Mouse (Mus musculus): ENCODE data around the gene Cfap97. TPM values are rescaled to one million over a fixed set of nuclear protein-coding genes. Genes with fewer than 3 reads are reported as not detected.
"Not testable (repeated sequence)": the region's sequence is repeated elsewhere in the genome, so short reads cannot be mapped to it uniquely, and the experiment has no call there.

The Cfap97 gene
- polyA plus RNA-seq (2014; fragmentation: Nextera tagmentation; extraction: Ambion mirVana) = 28.8 and 30.9 TPM in 2 replicates

- H3K27ac ChIP-seq (ENCODE audit: low read depth, low read length) = no peak within 1 kb of the TSS
Measured at GRCm38 (mm10) chr8:46151202-46152062, at the start of gene Cfap97. Cfap97 (plus strand) TSS chr8:46151771.

GRCm38 (mm10) chr8:46103434-46103833 is 48.1 kb upstream of the Cfap97 start:
- H3K9me3 ChIP-seq (ENCODE audit: control insufficient read depth, low read length) = peaks cover 6% of the 10 kb centered on the region; the same call in 1 of the 2 replicates
- H3K36me3 ChIP-seq (ENCODE audit: control insufficient read depth, insufficient read depth, low read length) = peaks cover 7% of the 10 kb centered on the region; the same call in 1 of the 2 replicates
- H3K4me3 ChIP-seq (ENCODE audit: low read length) = no peak overlapping the region
- no peaks in the 10 kb centered on the region for H3K4me1 ChIP-seq (ENCODE audit: control insufficient read depth, insufficient read depth, low read length)
- H3K9ac ChIP-seq (ENCODE audit: low read depth, low read length) = no peak overlapping the region
- H3K27ac ChIP-seq (ENCODE audit: low read depth, low read length) = no peak overlapping the region
- ATAC-seq (ENCODE audit: low FRiP score, low TSS enrichment) = no peak
- 95% methylated on average over 11 of the region's 11 CpGs for WGBS
- no peak overlapping the region for H3K4me2 ChIP-seq (replicated peaks; ENCODE audit: low read depth, low read length)
- H3K27me3 ChIP-seq (ENCODE audit: control insufficient read depth, insufficient read depth, low read length) = no peaks in the 10 kb centered on the region

More at GRCm38 (mm10) chr8:46151202-46152062, at the start of gene Cfap97:
- ATAC-seq (ENCODE audit: low FRiP score, low TSS enrichment) = peak; percentile 82
- Histone ChIP-seq H3K9ac (ENCODE audit: low read depth, low read length) (peak within 1 kb of the TSS; percentile 84), H3K36me3 (ENCODE audit: control insufficient read depth, insufficient read depth, low read length) (no peaks in the 10 kb centered on the region), H3K9me3 (ENCODE audit: control insufficient read depth, low read length) (no peaks in the 10 kb centered on the region), H3K27me3 (ENCODE audit: control insufficient read depth, insufficient read depth, low read length) (peaks cover 13% of the 10 kb centered on the region; the same call in 1 of the 2 replicates), H3K4me1 (ENCODE audit: control insufficient read depth, insufficient read depth, low read length) (peaks cover 4% of the 10 kb centered on the region; the same call in 1 of the 2 replicates), H3K4me2 (replicated peaks; ENCODE audit: low read depth, low read length) (peak within 1 kb of the TSS; percentile 92), H3K4me3 (ENCODE audit: low read length) (peak within 1 kb of the TSS; percentile 73)
- WGBS = under 1% methylated on average over 72 of the region's 75 CpGs

DNA sequence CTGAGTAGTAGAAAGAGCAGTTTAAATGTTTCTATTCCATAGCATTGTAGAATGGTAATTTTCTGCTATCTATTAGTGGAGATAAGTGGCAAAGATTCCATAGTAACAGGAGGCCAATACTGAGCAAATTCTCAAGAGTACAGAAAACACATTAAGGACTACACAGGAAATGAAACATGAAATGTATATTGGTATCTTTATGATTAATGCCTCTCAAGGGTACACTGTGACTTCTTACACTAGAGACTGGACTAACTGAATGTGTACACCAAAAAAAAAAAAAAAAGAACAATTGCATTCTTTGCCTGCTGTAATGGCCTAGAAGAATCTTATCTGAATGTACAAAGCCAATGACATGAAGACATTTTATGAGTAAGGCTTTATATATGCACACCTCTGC is 43.9 kb upstream of the Cfap97 start:
- no peaks in the 10 kb centered on the region for H3K27me3 ChIP-seq (ENCODE audit: control insufficient read depth, insufficient read depth, low read length)
- H3K4me1 ChIP-seq (ENCODE audit: control insufficient read depth, insufficient read depth, low read length) = no peaks in the 10 kb centered on the region
- no peak overlapping the region for H3K27ac ChIP-seq (ENCODE audit: low read depth, low read length)
- no peaks in the 10 kb centered on the region for H3K9me3 ChIP-seq (ENCODE audit: control insufficient read depth, low read length)
- 0 out of 2 replicates have a peak, but pooled peaks cover 3% of the 10 kb centered on the region for H3K36me3 ChIP-seq (ENCODE audit: control insufficient read depth, insufficient read depth, low read length)
- no peak overlapping the region for H3K4me3 ChIP-seq (ENCODE audit: low read length)
- no peak overlapping the region for H3K9ac ChIP-seq (ENCODE audit: low read depth, low read length)
- H3K4me2 ChIP-seq (replicated peaks; ENCODE audit: low read depth, low read length) = no peak overlapping the region
- no peak for ATAC-seq (ENCODE audit: low FRiP score, low TSS enrichment)

GRCm38 (mm10) chr8:46113421-46114170 is 38.0 kb upstream of the Cfap97 start:
- not testable (repeated sequence) for H3K36me3 ChIP-seq (ENCODE audit: control insufficient read depth, insufficient read depth, low read length); H3K27ac ChIP-seq (ENCODE audit: low read depth, low read length); H3K27me3 ChIP-seq (ENCODE audit: control insufficient read depth, insufficient read depth, low read length); H3K4me1 ChIP-seq (ENCODE audit: control insufficient read depth, insufficient read depth, low read length); H3K9ac ChIP-seq (ENCODE audit: low read depth, low read length); H3K9me3 ChIP-seq (ENCODE audit: control insufficient read depth, low read length); H3K4me2 ChIP-seq (replicated peaks; ENCODE audit: low read depth, low read length); H3K4me3 ChIP-seq (ENCODE audit: low read length); ATAC-seq (ENCODE audit: low FRiP score, low TSS enrichment)

DNA sequence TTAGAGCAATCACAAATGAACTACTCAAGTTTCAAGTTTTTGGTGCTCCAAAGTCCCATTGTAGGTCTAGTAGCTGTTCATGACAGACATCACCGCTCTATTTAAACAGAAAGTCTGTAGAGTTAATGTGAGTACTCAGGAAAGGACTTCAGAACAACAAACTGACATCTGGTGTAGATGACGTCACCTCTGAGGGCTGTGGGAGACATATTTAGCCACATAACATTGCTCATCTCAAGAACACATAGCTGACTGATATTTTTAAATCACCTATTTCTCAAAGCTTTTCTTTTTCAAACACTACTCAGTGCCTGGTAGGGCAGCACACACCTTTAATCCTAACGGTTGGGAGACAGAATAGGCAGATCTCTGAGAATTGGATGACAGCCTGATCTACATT is 34.4 kb upstream of the Cfap97 start:
- H3K9ac ChIP-seq (ENCODE audit: low read depth, low read length) = no peak overlapping the region
- no peak overlapping the region for H3K4me3 ChIP-seq (ENCODE audit: low read length)
- no peaks in the 10 kb centered on the region for H3K4me1 ChIP-seq (ENCODE audit: control insufficient read depth, insufficient read depth, low read length)
- ATAC-seq (ENCODE audit: low FRiP score, low TSS enrichment) = no peak
- H3K27me3 ChIP-seq (ENCODE audit: control insufficient read depth, insufficient read depth, low read length) = no peaks in the 10 kb centered on the region
- peaks cover 4% of the 10 kb centered on the region; the same call in 1 of the 2 replicates for H3K36me3 ChIP-seq (ENCODE audit: control insufficient read depth, insufficient read depth, low read length)
- 83% methylated on average over 3 of the region's 3 CpGs for WGBS
- no peak overlapping the region for H3K4me2 ChIP-seq (replicated peaks; ENCODE audit: low read depth, low read length)
- H3K9me3 ChIP-seq (ENCODE audit: control insufficient read depth, low read length) = no peaks in the 10 kb centered on the region
- H3K27ac ChIP-seq (ENCODE audit: low read depth, low read length) = no peak overlapping the region

DNA sequence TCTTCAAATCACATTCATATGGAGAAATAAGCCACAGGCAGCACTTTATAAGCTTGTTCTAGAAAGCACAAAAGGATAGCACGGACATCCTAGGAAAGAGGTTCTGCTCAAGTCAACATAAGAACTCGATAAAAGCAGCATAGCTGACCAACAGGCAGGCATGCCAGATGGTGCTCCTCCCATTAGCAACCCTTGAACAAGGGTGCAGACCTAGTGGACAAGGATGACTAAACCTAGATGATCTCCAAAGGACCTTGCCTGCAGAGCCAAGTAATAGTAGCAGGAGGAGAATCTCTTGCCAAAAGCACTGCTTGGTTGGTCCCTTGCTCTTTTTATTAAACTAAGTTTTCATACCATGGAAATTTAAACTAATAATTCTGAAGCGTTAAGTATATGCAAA is 32.4 kb upstream of the Cfap97 start:
- H3K27me3 ChIP-seq (ENCODE audit: control insufficient read depth, insufficient read depth, low read length) = no peaks in the 10 kb centered on the region
- no peak overlapping the region for H3K4me2 ChIP-seq (replicated peaks; ENCODE audit: low read depth, low read length)
- no peak for ATAC-seq (ENCODE audit: low FRiP score, low TSS enrichment)
- no peaks in the 10 kb centered on the region for H3K4me1 ChIP-seq (ENCODE audit: control insufficient read depth, insufficient read depth, low read length)
- no peak overlapping the region for H3K4me3 ChIP-seq (ENCODE audit: low read length)
- H3K27ac ChIP-seq (ENCODE audit: low read depth, low read length) = no peak overlapping the region
- WGBS = 98% methylated on average over 3 of the region's 3 CpGs
- H3K9me3 ChIP-seq (ENCODE audit: control insufficient read depth, low read length) = no peaks in the 10 kb centered on the region
- H3K9ac ChIP-seq (ENCODE audit: low read depth, low read length) = no peak overlapping the region
- H3K36me3 ChIP-seq (ENCODE audit: control insufficient read depth, insufficient read depth, low read length) = peaks cover 4% of the 10 kb centered on the region; the same call in 1 of the 2 replicates

DNA sequence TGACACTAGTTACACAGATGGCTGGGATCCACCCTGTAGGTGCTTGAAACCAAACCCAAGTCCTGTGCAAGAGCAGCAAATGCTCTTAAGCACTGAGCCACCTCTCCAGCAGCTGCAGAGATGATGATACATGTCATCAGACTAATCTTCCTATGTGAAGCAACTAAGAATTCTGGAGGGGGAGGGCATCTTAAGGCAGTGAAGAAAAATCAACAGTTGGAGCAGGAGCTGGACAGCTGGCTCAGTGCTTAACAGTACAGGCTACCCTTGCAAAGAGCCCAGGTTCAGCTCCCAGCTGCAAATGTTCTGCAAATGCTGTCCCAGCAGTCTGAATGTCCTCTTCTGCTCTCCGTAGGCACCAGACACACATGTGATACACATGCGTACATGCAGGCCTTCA is 29.1 kb upstream of the Cfap97 start:
- H3K36me3 ChIP-seq (ENCODE audit: control insufficient read depth, insufficient read depth, low read length) = no peaks in the 10 kb centered on the region

GRCm38 (mm10) chr8:46130426-46130825 is 21.1 kb upstream of the Cfap97 start:
- no peak overlapping the region for H3K27ac ChIP-seq (ENCODE audit: low read depth, low read length)
- no peaks in the 10 kb centered on the region for H3K9me3 ChIP-seq (ENCODE audit: control insufficient read depth, low read length)
- no peaks in the 10 kb centered on the region for H3K4me1 ChIP-seq (ENCODE audit: control insufficient read depth, insufficient read depth, low read length)
- no peak for ATAC-seq (ENCODE audit: low FRiP score, low TSS enrichment)
- no peak overlapping the region for H3K4me3 ChIP-seq (ENCODE audit: low read length)
- H3K9ac ChIP-seq (ENCODE audit: low read depth, low read length) = no peak overlapping the region
- 61% methylated on average over 2 of the region's 2 CpGs for WGBS
- no peak overlapping the region for H3K4me2 ChIP-seq (replicated peaks; ENCODE audit: low read depth, low read length)
- no peaks in the 10 kb centered on the region for H3K27me3 ChIP-seq (ENCODE audit: control insufficient read depth, insufficient read depth, low read length)
- H3K36me3 ChIP-seq (ENCODE audit: control insufficient read depth, insufficient read depth, low read length) = no peaks in the 10 kb centered on the region

More for the DNA sequence above, 29.1 kb upstream of the Cfap97 start:
- Histone ChIP-seq H3K4me1 (ENCODE audit: control insufficient read depth, insufficient read depth, low read length) (no peaks in the 10 kb centered on the region), H3K27me3 (ENCODE audit: control insufficient read depth, insufficient read depth, low read length) (no peaks in the 10 kb centered on the region), H3K4me2 (replicated peaks; ENCODE audit: low read depth, low read length) (no peak overlapping the region), H3K27ac (ENCODE audit: low read depth, low read length) (no peak overlapping the region), H3K9ac (ENCODE audit: low read depth, low read length) (no peak overlapping the region), H3K4me3 (ENCODE audit: low read length) (no peak overlapping the region), H3K9me3 (ENCODE audit: control insufficient read depth, low read length) (no peaks in the 10 kb centered on the region)
- 93% methylated on average over 2 of the region's 2 CpGs for WGBS
- no peak for ATAC-seq (ENCODE audit: low FRiP score, low TSS enrichment)

DNA sequence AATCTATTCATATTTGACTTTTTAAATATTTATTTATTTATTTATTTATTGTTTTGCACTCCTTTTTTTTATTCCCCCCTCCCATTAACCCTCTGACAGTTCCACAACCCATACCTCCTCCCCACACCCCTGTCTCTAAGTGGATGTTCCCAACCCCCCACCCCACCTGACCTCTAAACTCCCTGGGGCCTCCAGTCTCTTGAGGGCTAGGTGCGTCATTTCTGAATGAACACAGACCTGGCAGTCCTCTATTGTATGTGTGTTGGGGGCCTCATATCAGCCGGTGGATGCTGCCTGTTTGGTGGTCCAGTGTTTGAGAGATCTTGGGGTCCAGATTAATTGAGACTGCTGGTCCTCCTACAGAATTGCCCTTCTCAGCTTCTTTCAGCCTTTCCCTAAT is 16.0 kb upstream of the Cfap97 start:
- ATAC-seq (ENCODE audit: low FRiP score, low TSS enrichment); H3K36me3 ChIP-seq (ENCODE audit: control insufficient read depth, insufficient read depth, low read length); H3K27ac ChIP-seq (ENCODE audit: low read depth, low read length); H3K9ac ChIP-seq (ENCODE audit: low read depth, low read length); H3K4me1 ChIP-seq (ENCODE audit: control insufficient read depth, insufficient read depth, low read length); H3K4me2 ChIP-seq (replicated peaks; ENCODE audit: low read depth, low read length); H3K4me3 ChIP-seq (ENCODE audit: low read length); H3K9me3 ChIP-seq (ENCODE audit: control insufficient read depth, low read length); H3K27me3 ChIP-seq (ENCODE audit: control insufficient read depth, insufficient read depth, low read length): not testable (repeated sequence)
- 96% methylated on average over 2 of the region's 2 CpGs for WGBS
